Mouse (Mus musculus): ENCODE measurements around the gene Ntm. TPM values are rescaled to one million over a fixed set of nuclear protein-coding genes. Genes with fewer than 3 reads are reported as not detected.
A peak's percentile ranks its signal among the peaks of the same experiment; 100 is the strongest.

Gene Ntm
- polyA plus RNA-seq, 1 experiment from 2014 or later, result 125 TPM

GRCm38 (mm10) chr9:29433910-29434309, 529.0 kb downstream of the Ntm start:
- Histone ChIP-seq H3K4me2 (replicated peaks) (no peak overlapping the region), H3K4me1 (replicated peaks) (peaks cover 23% of the 10 kb centered on the region), H3K27me3 (peaks cover 4% of the 10 kb centered on the region; the same call in 1 of the 2 replicates), H3K9ac (replicated peaks) (0 out of 2 replicates have a peak overlapping the region, but pooled peaks have one; percentile 5), H3K27ac (no peak overlapping the region), H3K4me3 (replicated peaks) (no peak overlapping the region), H3K9me3 (no peaks in the 10 kb centered on the region), H3K36me3 (no peaks in the 10 kb centered on the region)
- peak; percentile 65 for ATAC-seq
- WGBS, result 5% methylated on average over 4 of the region's 4 CpGs

GRCm38 (mm10) chr9:29433156-29433555, 529.8 kb downstream of the Ntm start:
- peaks cover 30% of the 10 kb centered on the region for H3K4me1 ChIP-seq (replicated peaks)
- ATAC-seq, result 0 out of 2 replicates have a peak, but pooled peaks have one; percentile 40
- no peak overlapping the region for H3K4me3 ChIP-seq (replicated peaks)
- H3K4me2 ChIP-seq (replicated peaks), result no peak overlapping the region
- H3K36me3 ChIP-seq, result no peaks in the 10 kb centered on the region
- no peaks in the 10 kb centered on the region for H3K9me3 ChIP-seq
- peaks cover 4% of the 10 kb centered on the region; the same call in 1 of the 2 replicates for H3K27me3 ChIP-seq
- H3K27ac ChIP-seq, result no peak overlapping the region
- WGBS, result 67% methylated on average over 7 of the region's 7 CpGs
- no peak overlapping the region for H3K9ac ChIP-seq (replicated peaks)

DNA sequence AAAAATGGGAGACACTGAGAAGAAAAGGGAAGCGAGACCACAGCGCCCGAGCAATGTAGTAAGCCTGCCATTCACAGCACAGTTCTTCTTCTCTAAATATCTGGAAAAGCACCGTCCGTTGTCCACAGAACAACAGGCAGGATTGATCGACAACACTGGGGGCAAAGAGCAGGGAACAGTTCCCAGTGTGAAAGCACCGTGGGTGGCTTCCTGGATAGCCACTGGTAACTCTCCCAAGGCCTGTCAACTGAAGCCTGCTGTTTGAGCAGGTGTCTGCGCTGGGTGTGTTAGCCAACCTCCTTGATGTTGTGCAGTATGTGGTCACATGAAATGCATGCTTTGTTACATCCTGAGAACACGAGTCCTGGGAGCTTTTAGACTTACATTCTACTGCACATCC, 531.4 kb downstream of the Ntm start:
- Histone ChIP-seq H3K27ac (no peak overlapping the region), H3K36me3 (no peaks in the 10 kb centered on the region), H3K4me1 (replicated peaks) (peaks cover 30% of the 10 kb centered on the region), H3K27me3 (peaks cover 4% of the 10 kb centered on the region; the same call in 1 of the 2 replicates), H3K9me3 (no peaks in the 10 kb centered on the region), H3K4me2 (replicated peaks) (no peak overlapping the region), H3K4me3 (replicated peaks) (no peak overlapping the region), H3K9ac (replicated peaks) (no peak overlapping the region)
- WGBS, result 66% methylated on average over 9 of the region's 9 CpGs
- no peak for ATAC-seq

DNA sequence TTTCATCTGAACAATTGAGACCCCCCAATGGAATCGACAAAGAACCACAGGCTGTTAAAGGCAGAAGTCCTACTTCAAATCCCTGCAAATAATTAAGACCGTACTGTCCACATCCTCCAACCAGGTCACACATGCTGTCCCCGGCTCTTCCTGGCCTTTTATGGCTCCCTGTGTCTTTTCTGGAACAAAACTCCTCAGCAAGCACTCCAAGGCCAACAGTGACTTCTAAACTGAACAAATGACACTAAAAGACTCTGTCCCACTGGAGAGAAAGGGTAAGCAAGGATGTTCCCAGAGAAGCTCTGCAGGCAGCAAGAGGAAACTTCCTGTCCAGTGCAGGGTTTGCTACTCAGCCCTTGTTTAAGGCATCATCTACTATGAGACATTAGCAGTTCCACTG, 532.8 kb downstream of the Ntm start:
- H3K9ac ChIP-seq (replicated peaks), result no peak overlapping the region
- no peaks in the 10 kb centered on the region for H3K9me3 ChIP-seq
- WGBS, result 73% methylated on average over 3 of the region's 3 CpGs
- H3K27ac ChIP-seq, result no peak overlapping the region
- no peaks in the 10 kb centered on the region for H3K36me3 ChIP-seq
- ATAC-seq, result no peak
- H3K4me3 ChIP-seq (replicated peaks), result no peak overlapping the region
- H3K4me2 ChIP-seq (replicated peaks), result no peak overlapping the region
- no peaks in the 10 kb centered on the region for H3K27me3 ChIP-seq
- H3K4me1 ChIP-seq (replicated peaks), result peaks cover 30% of the 10 kb centered on the region

DNA sequence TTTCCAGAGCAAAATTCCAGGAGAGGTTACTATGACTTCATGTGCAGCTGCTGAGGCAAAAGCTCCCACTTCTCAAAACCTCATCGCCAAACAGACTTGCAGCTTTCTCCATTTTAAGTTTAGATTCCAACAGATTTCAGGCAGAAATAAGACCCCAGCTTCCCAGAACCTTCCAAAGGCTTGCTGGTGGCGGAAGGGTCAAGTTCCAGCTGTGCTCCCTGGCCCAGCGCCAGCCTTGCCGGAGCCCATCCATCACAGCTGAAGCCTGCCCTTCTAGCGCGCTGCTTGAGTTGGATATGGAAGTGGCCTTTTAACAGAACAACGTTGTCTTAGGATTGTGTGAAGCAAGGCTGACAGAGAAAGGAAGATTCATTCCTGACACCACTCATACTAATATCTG, 534.6 kb downstream of the Ntm start:
- H3K27ac ChIP-seq, result peak overlapping the region; percentile 48; the same call in 1 of the 2 replicates
- H3K9me3 ChIP-seq, result no peaks in the 10 kb centered on the region
- no peaks in the 10 kb centered on the region for H3K36me3 ChIP-seq
- peaks cover 12% of the 10 kb centered on the region for H3K4me1 ChIP-seq (replicated peaks)
- H3K9ac ChIP-seq (replicated peaks), result peak overlapping the region; percentile 44; the same call in 1 of the 2 replicates
- ATAC-seq, result no peak
- no peak overlapping the region for H3K4me2 ChIP-seq (replicated peaks)
- WGBS, result 36% methylated on average over 7 of the region's 7 CpGs
- H3K4me3 ChIP-seq (replicated peaks), result no peak overlapping the region
- no peaks in the 10 kb centered on the region for H3K27me3 ChIP-seq

DNA sequence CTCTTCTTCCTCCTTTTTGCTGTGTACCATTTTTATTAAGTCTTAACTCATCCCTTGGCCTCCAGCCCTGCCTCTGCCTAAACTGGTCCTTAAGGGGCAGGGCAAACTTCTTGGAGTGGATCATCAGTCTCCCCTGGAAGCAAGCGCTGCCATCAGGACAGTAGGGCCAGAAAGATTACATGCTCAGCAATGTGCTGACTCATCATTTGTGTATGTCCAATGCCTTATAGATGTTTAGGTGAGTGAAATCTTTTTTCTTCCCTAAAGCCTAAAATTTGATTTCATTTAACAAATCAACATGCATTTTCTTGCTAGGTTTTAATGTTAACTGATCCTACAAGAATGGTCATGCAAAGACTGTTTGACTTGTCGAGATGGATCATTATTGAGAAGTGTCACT, 536.7 kb downstream of the Ntm start:
- no peak overlapping the region for H3K9ac ChIP-seq (replicated peaks)
- no peak overlapping the region for H3K4me2 ChIP-seq (replicated peaks)
- WGBS, result 95% methylated on average over 2 of the region's 2 CpGs
- peaks cover 10% of the 10 kb centered on the region for H3K4me1 ChIP-seq (replicated peaks)
- H3K9me3 ChIP-seq, result no peaks in the 10 kb centered on the region
- no peaks in the 10 kb centered on the region for H3K27me3 ChIP-seq
- no peaks in the 10 kb centered on the region for H3K36me3 ChIP-seq
- ATAC-seq, result no peak
- H3K4me3 ChIP-seq (replicated peaks), result no peak overlapping the region
- H3K27ac ChIP-seq, result no peak overlapping the region

GRCm38 (mm10) chr9:29415578-29415977, 547.4 kb downstream of the Ntm start:
- Histone ChIP-seq H3K4me2 (replicated peaks) (no peak overlapping the region), H3K4me1 (replicated peaks) (peaks cover 30% of the 10 kb centered on the region), H3K9me3 (no peaks in the 10 kb centered on the region), H3K4me3 (replicated peaks) (no peak overlapping the region), H3K27ac (no peak overlapping the region; the same call in 1 of the 2 replicates), H3K27me3 (peaks cover 20% of the 10 kb centered on the region), H3K36me3 (no peaks in the 10 kb centered on the region), H3K9ac (replicated peaks) (no peak overlapping the region)
- no peak for ATAC-seq
- 69% methylated on average over 2 of the region's 2 CpGs for WGBS

DNA sequence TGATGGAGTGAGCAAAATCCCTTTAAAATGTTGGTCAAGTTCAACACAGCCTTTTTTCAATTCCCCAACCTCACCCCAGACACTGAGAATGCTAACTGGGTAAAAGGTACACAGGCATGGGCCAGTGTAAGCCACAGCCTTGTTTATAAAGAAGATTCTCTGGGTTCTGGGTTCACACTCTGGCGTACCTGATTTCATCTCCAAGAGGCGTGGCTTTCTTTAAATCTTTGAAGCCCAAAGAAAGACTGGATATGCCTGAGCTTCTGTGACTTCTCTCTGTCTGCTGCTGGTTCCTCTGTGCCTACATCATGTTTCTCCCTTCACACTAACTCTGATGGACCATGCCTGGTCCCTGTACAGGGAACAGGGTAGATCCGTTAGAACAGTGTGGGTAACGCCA, 549.8 kb downstream of the Ntm start:
- Histone ChIP-seq H3K4me2 (replicated peaks) (peak overlapping the region; percentile 81), H3K27ac (no peak overlapping the region), H3K9me3 (no peaks in the 10 kb centered on the region), H3K9ac (replicated peaks) (no peak overlapping the region), H3K36me3 (no peaks in the 10 kb centered on the region), H3K27me3 (peaks cover 32% of the 10 kb centered on the region), H3K4me1 (replicated peaks) (peaks cover 41% of the 10 kb centered on the region), H3K4me3 (replicated peaks) (no peak overlapping the region)
- 71% methylated on average over 4 of the region's 4 CpGs for WGBS
- no peak for ATAC-seq

DNA sequence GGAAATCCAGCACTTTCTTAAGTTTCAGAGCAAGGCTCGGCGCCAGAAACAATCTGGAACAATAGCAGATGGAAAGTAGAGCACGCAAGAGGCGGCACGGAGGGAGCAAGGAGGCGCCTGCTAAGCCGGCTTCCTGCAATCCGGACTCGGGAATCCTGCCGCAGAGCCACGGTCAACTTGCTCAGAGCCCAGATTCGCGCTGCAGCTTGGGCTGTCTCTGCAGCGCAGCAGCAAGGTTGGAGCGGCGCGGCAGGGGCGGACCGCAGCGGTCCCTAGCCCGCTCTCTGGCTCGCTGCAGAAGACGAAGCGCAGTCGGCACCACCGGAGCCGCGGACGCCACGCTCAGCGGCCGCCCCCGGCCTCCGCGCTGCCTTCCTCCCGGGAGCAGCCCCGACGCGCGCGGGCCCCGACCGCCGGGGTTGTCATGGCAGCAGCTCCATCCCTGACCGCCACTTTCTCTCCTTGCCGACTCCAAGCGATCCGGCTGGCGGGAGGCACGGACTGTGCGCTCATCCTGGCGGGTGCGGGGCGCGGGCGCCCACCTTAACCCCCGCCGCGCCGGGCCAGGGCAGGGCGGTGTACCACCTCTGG, 550.7 kb downstream of the Ntm start:
- H3K9me3 ChIP-seq, result no peaks in the 10 kb centered on the region
- H3K36me3 ChIP-seq, result no peaks in the 10 kb centered on the region
- ATAC-seq, result peak; percentile 88
- 1% methylated on average over 61 of the region's 61 CpGs for WGBS
- H3K4me1 ChIP-seq (replicated peaks), result peaks cover 41% of the 10 kb centered on the region
- peak overlapping the region; percentile 90 for H3K27ac ChIP-seq
- peak overlapping the region; percentile 81 for H3K4me2 ChIP-seq (replicated peaks)
- H3K4me3 ChIP-seq (replicated peaks), result peak overlapping the region; percentile 49
- peaks cover 32% of the 10 kb centered on the region for H3K27me3 ChIP-seq
- H3K9ac ChIP-seq (replicated peaks), result peak overlapping the region; percentile 78

DNA sequence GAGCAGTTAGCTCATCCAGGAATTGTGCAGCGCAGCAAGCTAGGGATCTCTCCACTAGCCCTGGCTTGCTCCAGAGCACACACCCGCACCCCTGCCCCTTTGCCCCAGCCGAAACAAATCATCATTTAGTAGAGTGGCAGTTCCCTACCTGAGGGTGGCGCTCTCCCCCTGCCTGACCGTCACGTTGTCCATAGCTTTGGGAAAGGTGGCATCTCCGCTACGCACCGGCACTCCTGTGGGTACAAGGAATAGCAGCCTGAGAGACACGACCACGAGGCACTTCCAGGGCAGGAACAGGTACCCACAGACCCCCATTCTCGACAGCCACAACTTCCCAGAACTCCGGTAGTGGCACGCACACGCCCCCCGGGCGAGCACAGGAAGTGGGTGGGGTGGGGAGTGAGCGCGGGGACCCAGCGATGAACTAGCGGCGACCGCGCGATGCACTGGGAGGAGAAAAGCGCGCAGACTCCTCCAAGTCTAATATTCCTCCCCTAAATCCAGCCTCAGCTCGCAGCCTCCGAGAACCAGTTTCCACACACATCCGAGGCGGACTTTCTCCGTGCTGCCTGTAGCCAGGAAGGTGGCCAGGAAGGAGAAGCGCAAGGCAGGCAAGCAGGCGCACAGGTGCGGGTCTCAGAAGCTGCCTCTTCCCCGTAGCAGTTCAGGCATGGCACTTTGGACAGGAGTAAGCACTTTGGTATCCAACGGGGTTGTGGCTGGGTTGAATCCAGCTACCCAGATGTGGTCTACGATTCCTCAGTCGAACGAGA, 551.3 kb downstream of the Ntm start:
- peak; percentile 46 for ATAC-seq
- peak overlapping the region; percentile 78 for H3K9ac ChIP-seq (replicated peaks)
- H3K4me2 ChIP-seq (replicated peaks), result peak overlapping the region; percentile 81
- under 1% methylated on average over 40 of the region's 40 CpGs for WGBS
- peaks cover 41% of the 10 kb centered on the region for H3K4me1 ChIP-seq (replicated peaks)
- peak overlapping the region; percentile 49 for H3K4me3 ChIP-seq (replicated peaks)
- H3K27me3 ChIP-seq, result peaks cover 32% of the 10 kb centered on the region
- H3K36me3 ChIP-seq, result no peaks in the 10 kb centered on the region
- peak overlapping the region; percentile 90 for H3K27ac ChIP-seq
- H3K9me3 ChIP-seq, result no peaks in the 10 kb centered on the region

DNA sequence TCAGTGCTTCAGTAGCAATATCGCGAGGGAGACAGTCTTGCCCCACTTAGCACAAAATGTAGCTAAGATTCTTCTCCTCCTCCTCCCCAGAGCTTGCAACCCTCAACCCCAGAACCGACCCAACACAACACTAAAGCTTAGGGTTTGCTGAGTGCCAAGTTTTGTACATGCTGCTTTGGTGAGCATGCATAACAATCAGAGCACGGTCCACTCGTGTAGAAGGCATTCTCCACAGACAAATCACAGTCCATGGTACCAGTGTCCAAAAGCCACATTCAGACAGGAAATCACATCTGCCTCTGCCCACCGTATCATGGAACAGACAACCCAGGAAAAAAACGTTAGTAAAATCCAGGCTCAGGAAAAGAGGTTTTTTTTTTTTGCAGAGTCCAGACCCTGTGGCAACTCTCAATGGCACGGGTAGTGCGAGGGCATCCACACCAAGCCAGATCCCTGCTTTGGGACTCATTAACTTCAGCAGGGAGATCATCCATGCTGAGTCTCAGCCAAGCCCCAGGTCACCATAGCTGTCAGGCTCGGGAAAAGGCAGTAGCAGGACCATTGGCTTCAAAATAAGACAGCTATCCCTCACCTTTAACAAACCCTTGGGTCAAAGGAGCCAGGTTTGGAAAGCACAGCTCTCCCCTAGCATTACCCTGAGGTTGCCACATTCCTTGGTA, 552.1 kb downstream of the Ntm start:
- Histone ChIP-seq H3K4me2 (replicated peaks) (peak overlapping the region; percentile 81), H3K27ac (peak overlapping the region; percentile 90), H3K4me3 (replicated peaks) (peak overlapping the region; percentile 49), H3K9me3 (no peaks in the 10 kb centered on the region), H3K27me3 (peaks cover 32% of the 10 kb centered on the region), H3K36me3 (no peaks in the 10 kb centered on the region), H3K4me1 (replicated peaks) (peaks cover 41% of the 10 kb centered on the region), H3K9ac (replicated peaks) (peak overlapping the region; percentile 78)
- 54% methylated on average over 10 of the region's 10 CpGs for WGBS
- no peak for ATAC-seq

DNA sequence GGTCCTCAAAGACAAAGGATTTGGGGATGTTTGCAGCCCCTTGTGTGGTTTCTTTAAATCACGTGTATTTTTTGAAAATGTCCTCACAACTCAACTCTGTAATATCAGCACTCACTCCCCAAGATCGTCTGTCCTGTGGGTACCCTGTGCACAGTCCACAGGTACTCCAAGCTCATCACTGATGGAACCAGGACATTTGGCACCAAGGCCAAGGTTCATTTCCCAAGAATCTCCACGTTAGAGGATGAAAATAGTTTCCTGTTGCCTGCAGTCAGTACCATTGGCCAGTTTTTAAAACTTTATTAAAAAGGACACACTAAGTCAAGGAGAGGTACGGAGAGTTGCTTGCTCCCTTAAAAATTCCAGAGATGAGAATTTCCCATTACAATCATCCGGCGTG, 552.7 kb downstream of the Ntm start:
- H3K27me3 ChIP-seq, result peaks cover 32% of the 10 kb centered on the region
- ATAC-seq, result no peak
- H3K27ac ChIP-seq, result no peak overlapping the region
- H3K36me3 ChIP-seq, result no peaks in the 10 kb centered on the region
- peaks cover 37% of the 10 kb centered on the region for H3K4me1 ChIP-seq (replicated peaks)
- no peaks in the 10 kb centered on the region for H3K9me3 ChIP-seq
- 83% methylated on average over 6 of the region's 6 CpGs for WGBS
- H3K4me3 ChIP-seq (replicated peaks), result peak overlapping the region; percentile 49
- peak overlapping the region; percentile 81 for H3K4me2 ChIP-seq (replicated peaks)
- H3K9ac ChIP-seq (replicated peaks), result peak overlapping the region; percentile 78
